Mouse (Mus musculus) embryonic facial prominence, embryonic 10.5 days (tissue): ENCODE measurements around the gene Fubp1. TPM values are rescaled to one million over a fixed set of nuclear protein-coding genes. Genes with fewer than 3 reads are reported as not detected.
A peak's percentile ranks its signal among the peaks of the same experiment; 100 is the strongest.

Experiments
- DNase-seq: peaks from one replicate; pipeline ENCODE4 v3.0.0-alpha.2; 2017; ENCODE audit warnings: low spot score
- H3K27ac ChIP-seq: fragments of 300-500 bp; sonication (generic); replicated peaks from 2 replicates; pipeline ENCODE4 v1.5.1; 2016; ENCODE audit warnings: mild to moderate bottlenecking
- H3K27me3 ChIP-seq: fragments of 300-500 bp; sonication (generic); replicated peaks from 2 replicates; pipeline ENCODE4 v1.6.1; 2016; ENCODE audit warnings: low read depth, mild to moderate bottlenecking; ENCODE audit not compliant: poor library complexity, severe bottlenecking
- H3K36me3 ChIP-seq: fragments of 300-500 bp; sonication (generic); replicated peaks from 2 replicates; pipeline ENCODE4 v1.6.1; 2016; ENCODE audit warnings: mild to moderate bottlenecking, moderate library complexity
- H3K4me1 ChIP-seq: fragments of 300-500 bp; sonication (generic); 2 replicates; pipeline ENCODE4 v1.6.1; 2016
- H3K4me3 ChIP-seq: fragments of 300-500 bp; sonication (generic); 2 replicates; pipeline ENCODE4 v1.5.1; 2016; ENCODE audit warnings: mild to moderate bottlenecking, moderate library complexity
- H3K9me3 ChIP-seq: fragments of 300-500 bp; sonication (generic); 2 replicates; pipeline ENCODE4 v1.6.1; 2016; ENCODE audit warnings: mild to moderate bottlenecking
- WGBS: fragments of 180-500 bp; shearing (Covaris S2); methylation state at CpG from one replicate; pipeline ENCODE4 v1.1.7; 2016; 5-methylcytosine and 5-hydroxymethylcytosine counted together
- polyA plus RNA-seq: library from polyadenylated mRNA; unstranded; fragments of >200 nt; fragmentation: Nextera tagmentation; extraction: Ambion mirVana; gene quantifications from 2 replicates; pipeline ENCODE4 v1.2.1, GENCODE M21; 2016

The Fubp1 gene
- polyA plus RNA-seq, result 438 and 447 TPM in 2 replicates

DNA sequence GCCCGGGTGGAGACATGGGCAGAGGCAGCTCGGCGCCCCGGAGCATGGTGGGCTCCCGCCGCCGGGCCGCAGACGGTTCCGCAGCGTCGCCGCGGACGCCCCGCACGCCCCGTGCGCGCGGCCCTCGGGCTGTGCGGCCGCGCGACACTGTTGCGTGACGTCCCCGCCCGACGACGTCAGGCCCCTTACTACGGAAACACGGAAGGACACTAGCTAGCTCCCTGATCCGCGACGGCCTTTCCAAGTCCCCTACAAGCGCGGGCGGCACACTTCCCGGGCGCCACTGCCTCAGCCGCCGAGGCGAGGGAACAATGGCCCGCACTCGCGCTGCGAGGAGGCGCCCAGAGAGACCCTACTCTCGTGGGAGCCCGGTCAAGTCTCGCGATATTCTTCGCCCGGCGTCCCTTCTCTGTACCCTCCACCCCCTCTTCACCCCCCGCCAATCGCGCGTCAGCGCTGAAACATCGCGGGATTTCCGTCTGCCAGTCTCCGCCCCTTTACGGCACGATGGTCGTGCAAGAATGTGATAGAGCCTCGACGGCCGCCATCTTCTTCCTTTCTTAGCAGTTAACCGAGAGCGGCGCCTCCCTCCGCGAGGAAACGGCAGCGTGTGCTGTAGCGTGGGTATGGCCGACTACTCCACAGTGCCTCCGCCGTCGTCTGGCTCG lies at the start of gene Fubp1, which contains the start of gene Dnajb4:
Gene Fubp1 (plus strand): TSS at position 456 of the 668 bp plus-strand sequence.
Gene Dnajb4 (minus strand): TSS at position 336 of the 668 bp plus-strand sequence.
- Histone ChIP-seq H3K4me1 (peaks cover 36% of the 10 kb centered on the region), H3K9me3 (no peaks in the 10 kb centered on the region), H3K4me3 (peak within 1 kb of the TSS; percentile 99), H3K27me3 (no peaks in the 10 kb centered on the region), H3K36me3 (peaks cover 37% of the 10 kb centered on the region), H3K27ac (peak within 1 kb of the TSS; percentile 100)
- under 1% methylated on average over 85 of the region's 85 CpGs for WGBS
- peak; percentile 100 for DNase-seq

- Histone ChIP-seq H3K27ac (no peak overlapping the region), H3K4me1 (peaks cover 7% of the 10 kb centered on the region), H3K36me3 (no peaks in the 10 kb centered on the region), H3K4me3 (no peak overlapping the region), H3K27me3 (peaks cover 23% of the 10 kb centered on the region), H3K9me3 (no peaks in the 10 kb centered on the region)
- WGBS, result 62% methylated on average over 4 of the region's 4 CpGs
- DNase-seq, result no peak
Measured at GRCm38 (mm10) chr3:152160607-152161006, 49.6 kb upstream of the Fubp1 start.

- no peak overlapping the region for H3K4me3 ChIP-seq
- H3K27ac ChIP-seq, result no peak overlapping the region
- DNase-seq, result no peak
- no peaks in the 10 kb centered on the region for H3K9me3 ChIP-seq
- WGBS, result 88% methylated on average over 8 of the region's 8 CpGs
- peaks cover 24% of the 10 kb centered on the region for H3K4me1 ChIP-seq
- H3K36me3 ChIP-seq, result no peaks in the 10 kb centered on the region
- H3K27me3 ChIP-seq, result peaks cover 47% of the 10 kb centered on the region
Measured at GRCm38 (mm10) chr3:152163320-152163719, 46.9 kb upstream of the Fubp1 start.

DNA sequence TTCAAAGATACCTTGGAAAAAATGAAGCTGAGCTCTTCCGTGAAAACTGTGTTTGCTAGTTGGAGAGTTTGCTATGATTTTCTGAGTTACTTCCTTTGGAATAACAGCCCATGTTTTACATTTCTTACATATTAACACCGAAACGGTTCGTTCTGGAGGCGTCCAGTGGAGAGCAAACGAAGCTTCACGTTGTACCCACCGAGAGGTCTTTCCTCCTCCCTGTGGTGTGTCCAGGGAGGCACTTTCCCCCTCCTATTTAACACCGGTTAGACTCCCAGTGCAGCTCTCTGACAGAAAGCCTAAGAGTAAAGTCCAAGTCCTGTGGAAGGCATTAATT lies 45.2 kb upstream of the Fubp1 start:
- Histone ChIP-seq H3K36me3 (no peaks in the 10 kb centered on the region), H3K27ac (peak overlapping the region; percentile 81; the same call in 1 of the 2 replicates), H3K4me3 (peak overlapping the region; percentile 66), H3K4me1 (peaks cover 24% of the 10 kb centered on the region), H3K27me3 (peaks cover 52% of the 10 kb centered on the region), H3K9me3 (no peaks in the 10 kb centered on the region)
- no peak for DNase-seq
- 22% methylated on average over 9 of the region's 9 CpGs for WGBS

DNA sequence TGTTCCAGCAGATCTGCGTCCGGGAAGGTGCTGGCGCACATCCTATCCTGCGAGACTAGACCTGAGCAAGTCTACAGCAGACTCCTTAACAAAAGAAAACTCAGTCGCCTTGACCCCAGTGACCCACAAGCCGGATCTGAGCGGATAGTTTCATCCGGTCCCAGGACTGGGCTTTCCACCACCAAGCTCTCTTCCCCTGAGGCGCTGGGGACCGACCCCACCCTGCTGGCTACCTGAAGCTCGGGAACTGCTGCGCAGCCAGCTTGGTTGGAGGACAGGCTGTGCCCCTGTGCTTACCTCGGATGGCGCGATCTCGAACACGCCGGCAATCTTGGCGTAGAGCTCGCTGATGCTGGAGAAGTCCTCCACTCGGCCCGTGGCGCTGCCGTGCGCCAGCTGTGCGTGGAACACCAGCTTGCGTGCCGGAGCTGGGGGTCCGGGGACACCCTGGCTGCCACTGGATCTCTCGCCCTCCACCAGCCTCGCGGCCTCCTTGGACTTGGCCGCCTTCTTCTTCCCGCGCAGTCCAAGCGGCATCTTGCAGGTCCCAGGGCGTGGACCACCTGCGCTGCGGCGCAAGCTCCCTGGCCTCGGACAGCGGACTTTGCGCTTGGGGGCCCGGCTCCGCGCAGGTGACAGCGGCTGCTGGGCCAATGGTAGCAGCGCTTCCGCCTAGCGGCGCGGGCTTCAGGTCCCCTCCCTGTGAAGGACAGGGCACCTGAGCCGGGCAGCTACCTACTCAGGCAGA lies 44.7 kb upstream of the Fubp1 start:
- Histone ChIP-seq H3K4me1 (peaks cover 24% of the 10 kb centered on the region), H3K36me3 (no peaks in the 10 kb centered on the region), H3K4me3 (peak overlapping the region; percentile 66), H3K9me3 (no peaks in the 10 kb centered on the region), H3K27me3 (peaks cover 51% of the 10 kb centered on the region), H3K27ac (peak overlapping the region; percentile 81)
- peak; percentile 72 for DNase-seq
- WGBS, result under 1% methylated on average over 53 of the region's 53 CpGs

- H3K9me3 ChIP-seq, result no peaks in the 10 kb centered on the region
- no peak for DNase-seq
- H3K27ac ChIP-seq, result peak within 1 kb of the TSS; percentile 81
- no peaks in the 10 kb centered on the region for H3K36me3 ChIP-seq
- 6% methylated on average over 10 of the region's 10 CpGs for WGBS
- peaks cover 47% of the 10 kb centered on the region for H3K27me3 ChIP-seq
- peak within 1 kb of the TSS; percentile 66 for H3K4me3 ChIP-seq
- peaks cover 24% of the 10 kb centered on the region for H3K4me1 ChIP-seq
Measured at GRCm38 (mm10) chr3:152166099-152166423, 44.2 kb upstream of the Fubp1 start, which contains the start of gene Gipc2. Gene Gipc2 (minus strand): TSS chr3:152166230.

- H3K4me3 ChIP-seq, result peak overlapping the region; percentile 66
- WGBS, result 5% methylated on average over 29 of the region's 29 CpGs
- peaks cover 24% of the 10 kb centered on the region for H3K4me1 ChIP-seq
- no peaks in the 10 kb centered on the region for H3K9me3 ChIP-seq
- peaks cover 47% of the 10 kb centered on the region for H3K27me3 ChIP-seq
- DNase-seq, result peak; percentile 56
- H3K27ac ChIP-seq, result peak overlapping the region; percentile 12; the same call in 1 of the 2 replicates
- no peaks in the 10 kb centered on the region for H3K36me3 ChIP-seq
Measured at GRCm38 (mm10) chr3:152166699-152167451, 43.3 kb upstream of the Fubp1 start.

- Histone ChIP-seq H3K27ac (no peak overlapping the region), H3K4me1 (peaks cover 24% of the 10 kb centered on the region), H3K9me3 (no peaks in the 10 kb centered on the region), H3K4me3 (no peak overlapping the region), H3K36me3 (no peaks in the 10 kb centered on the region), H3K27me3 (peaks cover 45% of the 10 kb centered on the region)
- no peak for DNase-seq
- WGBS, result 94% methylated on average over 10 of the region's 10 CpGs
Measured at GRCm38 (mm10) chr3:152168007-152168406, 42.2 kb upstream of the Fubp1 start.

DNA sequence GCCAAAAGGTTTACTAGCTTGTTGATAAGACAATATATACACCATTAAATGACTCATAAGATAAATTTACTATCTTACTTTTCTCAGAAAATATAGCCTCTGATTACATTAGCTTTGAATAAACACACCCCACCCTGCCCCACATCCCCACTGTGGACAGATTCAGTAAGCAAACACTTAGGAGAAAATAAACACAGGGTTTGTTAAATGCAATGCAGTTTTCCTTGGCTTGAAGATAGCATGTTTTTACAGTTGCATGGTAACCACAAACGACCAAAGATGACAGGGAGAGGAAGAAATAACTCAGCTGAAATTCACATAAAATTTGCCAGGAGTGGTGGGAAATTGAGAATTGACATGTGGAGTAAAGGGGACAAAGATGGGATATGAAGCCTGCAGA lies 39.8 kb upstream of the Fubp1 start:
- H3K36me3 ChIP-seq, result no peaks in the 10 kb centered on the region
- DNase-seq, result no peak
- no peak overlapping the region for H3K4me3 ChIP-seq
- no peak overlapping the region for H3K27ac ChIP-seq
- 46% methylated on average over 1 of the region's 1 CpGs for WGBS
- H3K9me3 ChIP-seq, result no peaks in the 10 kb centered on the region
- peaks cover 31% of the 10 kb centered on the region for H3K27me3 ChIP-seq
- peaks cover 20% of the 10 kb centered on the region for H3K4me1 ChIP-seq

- peaks cover 11% of the 10 kb centered on the region for H3K4me1 ChIP-seq
- no peak for DNase-seq
- H3K27ac ChIP-seq, result no peak overlapping the region
- peaks cover 23% of the 10 kb centered on the region for H3K27me3 ChIP-seq
- 71% methylated on average over 2 of the region's 2 CpGs for WGBS
- no peaks in the 10 kb centered on the region for H3K9me3 ChIP-seq
- H3K36me3 ChIP-seq, result no peaks in the 10 kb centered on the region
- no peak overlapping the region for H3K4me3 ChIP-seq
Measured at GRCm38 (mm10) chr3:152171236-152171635, 39.0 kb upstream of the Fubp1 start.

DNA sequence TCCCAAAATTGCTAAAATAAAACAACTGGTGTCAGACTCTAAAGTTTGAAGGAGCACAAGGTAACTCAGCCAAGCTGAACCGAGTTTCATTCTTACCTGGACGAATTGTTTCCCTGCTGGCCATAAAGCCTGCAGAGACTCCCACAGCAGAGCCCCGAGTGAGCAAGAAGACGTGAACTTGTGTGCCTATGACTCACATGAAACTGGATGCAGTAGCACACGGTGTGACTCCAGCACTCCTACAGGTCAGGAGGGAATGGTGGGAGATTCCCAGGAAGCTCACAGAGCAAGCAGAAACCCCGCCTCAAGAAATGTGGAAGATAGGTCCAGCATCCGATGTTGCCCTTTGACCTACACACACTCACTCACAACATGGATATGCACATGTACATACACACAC lies 38.4 kb upstream of the Fubp1 start:
- Histone ChIP-seq H3K9me3 (no peaks in the 10 kb centered on the region), H3K4me3 (no peak overlapping the region), H3K36me3 (no peaks in the 10 kb centered on the region), H3K4me1 (peaks cover 5% of the 10 kb centered on the region), H3K27me3 (peaks cover 17% of the 10 kb centered on the region), H3K27ac (no peak overlapping the region)
- WGBS, result 75% methylated on average over 7 of the region's 7 CpGs
- DNase-seq, result no peak

GRCm38 (mm10) chr3:152172322-152172935 lies 37.8 kb upstream of the Fubp1 start:
- no peak for DNase-seq
- 86% methylated on average over 7 of the region's 7 CpGs for WGBS

More at GRCm38 (mm10) chr3:152172322-152172935, 37.8 kb upstream of the Fubp1 start:
- Histone ChIP-seq H3K36me3 (no peaks in the 10 kb centered on the region), H3K4me3 (no peak overlapping the region), H3K27me3 (peaks cover 13% of the 10 kb centered on the region; the same call in 1 of the 2 replicates), H3K4me1 (no peaks in the 10 kb centered on the region), H3K27ac (no peak overlapping the region), H3K9me3 (no peaks in the 10 kb centered on the region)
